Mouse (Mus musculus) neural tube, embryonic 11.5 days (tissue): ENCODE data around the gene Gm48551. TPM values are rescaled to one million over a fixed set of nuclear protein-coding genes. Genes with fewer than 3 reads are reported as not detected.

ENCODE experiments used
- ATAC-seq: fragments of 200-750 bp; cut with Nextera tagmentation; 2 replicates; pipeline ENCODE4 v1.8.0; 2017; ENCODE audit warnings: moderate number of reproducible peaks, mild to moderate bottlenecking, moderate TSS enrichment, moderate library complexity; ENCODE audit not compliant: insufficient read depth, low FRiP score, low TSS enrichment
- DNase-seq: peaks from one replicate; pipeline ENCODE4 v3.0.0-alpha.2; 2015; ENCODE audit warnings: low spot score
- H3K27ac ChIP-seq: fragments of 300-500 bp; sonication (generic); 2 replicates; pipeline ENCODE4 v1.5.1; 2014; ENCODE audit warnings: low read depth, mild to moderate bottlenecking, low read length
- H3K27me3 ChIP-seq: fragments of 300-500 bp; sonication (generic); 2 replicates; pipeline ENCODE4 v1.6.1; 2014; ENCODE audit warnings: mild to moderate bottlenecking, low read length, mixed read lengths; ENCODE audit not compliant: control insufficient read depth, insufficient read depth
- H3K36me3 ChIP-seq: fragments of 300-500 bp; sonication (generic); 2 replicates; pipeline ENCODE4 v1.6.1; 2014; ENCODE audit warnings: mild to moderate bottlenecking, low read length, moderate library complexity, mixed read lengths; ENCODE audit not compliant: control insufficient read depth, insufficient read depth
- H3K4me1 ChIP-seq: fragments of 300-500 bp; sonication (generic); 2 replicates; pipeline ENCODE4 v1.6.1; 2014; ENCODE audit warnings: low read length, mixed read lengths; ENCODE audit not compliant: control insufficient read depth, insufficient read depth
- H3K4me2 ChIP-seq: fragments of 300-500 bp; sonication (generic); 2 replicates; pipeline ENCODE4 v1.6.1; 2014; ENCODE audit warnings: low read depth, mild to moderate bottlenecking, moderate library complexity
- H3K4me3 ChIP-seq: fragments of 300-500 bp; sonication (generic); 2 replicates; pipeline ENCODE4 v1.5.1; 2014; ENCODE audit warnings: low read depth, low read length
- H3K9ac ChIP-seq: fragments of 300-500 bp; sonication (generic); 2 replicates; pipeline ENCODE4 v1.6.1; 2014; ENCODE audit warnings: mild to moderate bottlenecking, low read length
- H3K9me3 ChIP-seq: fragments of 300-500 bp; sonication (generic); 2 replicates; pipeline ENCODE4 v1.6.1; 2016; ENCODE audit warnings: low read length; ENCODE audit not compliant: control insufficient read depth
- WGBS: fragments of 180-500 bp; shearing (Covaris S2); extraction: QIAGEN DNeasy Blood & Tissue Kit; methylation state at CpG from one replicate; pipeline ENCODE4 v1.1.7; 2014; 5-methylcytosine and 5-hydroxymethylcytosine counted together
- polyA plus RNA-seq: library from polyadenylated mRNA; unstranded; fragments of >200 nt; fragmentation: Nextera tagmentation; extraction: Ambion mirVana; gene quantifications from 2 replicates; pipeline ENCODE4 v1.2.1, GENCODE M21; 2014

Gene Gm48551
- polyA plus RNA-seq, 1 experiment from 2014 or later = 1.7 TPM

DNA sequence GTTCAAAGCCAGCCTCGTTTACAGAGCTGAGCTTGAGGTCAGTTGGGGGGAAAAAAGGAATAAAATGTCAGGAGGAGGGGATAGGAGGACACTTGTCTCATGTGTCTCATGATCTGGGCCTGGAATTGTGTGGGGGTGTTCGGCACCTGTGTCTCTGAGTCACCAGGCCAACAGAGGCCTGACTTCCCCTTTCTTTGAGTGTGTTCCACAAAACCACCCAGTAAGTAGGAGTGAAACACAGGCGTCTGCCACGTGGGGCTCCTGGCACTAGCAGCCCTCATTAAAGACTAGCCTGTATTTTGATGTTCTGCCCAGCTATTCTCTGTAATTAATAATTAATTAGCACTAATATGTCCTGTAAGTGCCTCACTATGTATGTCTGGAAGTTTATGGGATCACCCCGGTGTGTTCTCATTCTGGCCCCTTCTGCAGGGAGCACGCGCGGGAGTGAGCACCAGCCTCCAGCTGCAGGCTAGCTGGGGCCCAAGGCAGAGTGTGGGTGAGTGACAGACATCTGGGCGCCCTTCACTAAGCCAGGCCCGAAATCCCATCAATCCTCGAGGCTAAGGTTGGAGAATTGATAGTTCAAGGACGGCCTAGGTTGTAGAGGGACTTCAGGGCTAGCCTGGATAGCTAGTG, 27.8 kb upstream of the Gm48551 start:
- Histone ChIP-seq H3K4me3 (no peak overlapping the region), H3K27ac (no peak overlapping the region), H3K4me1 (peaks cover 16% of the 10 kb centered on the region)

GRCm38 (mm10) chr10:81356991-81357844, 27.0 kb upstream of the Gm48551 start, which contains the start of gene Mfsd12:
Gene Mfsd12 (plus strand): TSS chr10:81357491.
- Histone ChIP-seq H3K4me3 (peak within 1 kb of the TSS; percentile 67), H3K9me3 (no peaks in the 10 kb centered on the region), H3K9ac (peak within 1 kb of the TSS; percentile 80), H3K4me2 (peak within 1 kb of the TSS; percentile 99), H3K36me3 (no peaks in the 10 kb centered on the region), H3K27ac (0 out of 2 replicates have a peak within 1 kb of the TSS, but pooled peaks have one; percentile 10), H3K27me3 (no peaks in the 10 kb centered on the region), H3K4me1 (peaks cover 16% of the 10 kb centered on the region)
- ATAC-seq (peak; percentile 87), DNase-seq (peak; percentile 91)
- 2% methylated on average over 77 of the region's 79 CpGs for WGBS

More for the DNA sequence above, 27.8 kb upstream of the Gm48551 start:
- H3K9me3 ChIP-seq = no peaks in the 10 kb centered on the region
- 56% methylated on average over 12 of the region's 12 CpGs for WGBS
- peak overlapping the region; percentile 99 for H3K4me2 ChIP-seq
- ATAC-seq = no peak
- no peak overlapping the region for H3K9ac ChIP-seq
- no peaks in the 10 kb centered on the region for H3K27me3 ChIP-seq
- no peak for DNase-seq
- no peaks in the 10 kb centered on the region for H3K36me3 ChIP-seq

DNA sequence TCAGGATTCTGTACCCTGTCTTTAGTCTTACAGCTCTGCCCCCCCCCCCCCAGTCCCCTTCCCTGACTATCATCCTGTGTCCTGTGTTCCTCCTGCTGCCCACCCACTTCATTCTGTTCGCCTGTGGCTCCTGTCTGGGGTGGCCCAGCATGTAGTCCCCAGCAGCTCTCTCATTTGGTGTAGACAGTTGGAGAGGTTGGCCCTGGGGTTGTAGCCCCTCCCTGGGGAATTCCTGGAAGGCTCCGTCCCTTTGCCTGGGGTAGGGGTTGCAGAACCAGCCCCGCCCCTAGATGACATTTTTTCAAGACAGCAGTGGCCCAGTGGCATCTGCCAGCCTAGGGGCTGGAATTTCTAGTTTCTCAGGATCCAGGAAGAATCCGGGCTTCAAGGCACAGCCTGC, 26.1 kb upstream of the Gm48551 start:
- DNase-seq (no peak), ATAC-seq (no peak)
- H3K9me3 ChIP-seq = no peaks in the 10 kb centered on the region
- H3K4me2 ChIP-seq = peak overlapping the region; percentile 99
- no peaks in the 10 kb centered on the region for H3K36me3 ChIP-seq
- H3K27me3 ChIP-seq = no peaks in the 10 kb centered on the region
- H3K27ac ChIP-seq = no peak overlapping the region
- peaks cover 18% of the 10 kb centered on the region for H3K4me1 ChIP-seq
- WGBS = 37% methylated on average over 4 of the region's 4 CpGs
- H3K4me3 ChIP-seq = peak overlapping the region; percentile 67
- peak overlapping the region; percentile 80 for H3K9ac ChIP-seq

DNA sequence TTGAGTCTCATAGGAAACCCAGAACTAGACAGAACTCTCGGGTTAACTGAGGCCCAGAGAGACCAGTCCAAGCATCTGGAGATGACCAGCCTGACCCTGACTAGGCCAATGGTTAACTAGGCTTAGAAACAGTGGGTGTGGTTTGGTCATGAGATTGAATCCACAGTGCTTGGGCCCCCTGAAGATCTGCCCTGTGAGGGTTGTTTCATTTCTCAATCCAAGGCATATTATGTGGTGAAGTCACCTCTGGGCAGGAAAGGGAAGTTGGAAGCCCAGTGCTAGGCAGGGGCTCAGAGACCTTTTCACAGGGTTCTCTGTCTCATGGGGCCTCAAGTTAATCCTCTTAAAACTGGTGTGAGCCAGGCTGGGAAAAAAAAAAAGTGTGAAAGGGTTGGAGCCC, 25.4 kb upstream of the Gm48551 start:
- H3K4me3 ChIP-seq = no peak overlapping the region
- H3K9ac ChIP-seq = no peak overlapping the region; the same call in 1 of the 2 replicates
- ATAC-seq (no peak), DNase-seq (no peak)
- H3K27ac ChIP-seq = no peak overlapping the region
- no peaks in the 10 kb centered on the region for H3K36me3 ChIP-seq
- 62% methylated on average over 1 of the region's 1 CpGs for WGBS
- H3K9me3 ChIP-seq = no peaks in the 10 kb centered on the region
- peak overlapping the region; percentile 99; the same call in 1 of the 2 replicates for H3K4me2 ChIP-seq
- peaks cover 25% of the 10 kb centered on the region for H3K4me1 ChIP-seq
- peaks cover 3% of the 10 kb centered on the region for H3K27me3 ChIP-seq

DNA sequence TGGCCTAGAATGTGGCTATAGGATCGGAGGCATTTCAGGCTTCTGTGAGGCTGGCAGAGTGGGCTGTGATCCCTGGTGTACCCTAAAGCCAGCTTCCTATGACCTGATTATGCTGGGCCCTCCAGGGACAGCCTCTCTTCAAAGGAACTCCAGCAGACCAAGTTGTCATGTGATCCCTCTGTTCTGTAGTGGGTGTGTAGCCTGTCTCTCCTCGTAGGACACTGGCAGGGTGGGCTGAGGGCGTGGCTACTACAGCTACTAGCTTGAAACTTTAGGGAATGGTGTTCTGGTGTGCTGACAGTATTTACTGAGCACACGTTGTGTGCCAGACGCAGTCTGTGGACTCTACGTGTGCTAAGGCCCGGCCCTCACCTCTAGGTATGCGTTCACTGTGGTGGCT, 23.5 kb upstream of the Gm48551 start:
- Histone ChIP-seq H3K4me1 (peaks cover 43% of the 10 kb centered on the region), H3K36me3 (no peaks in the 10 kb centered on the region), H3K4me3 (no peak overlapping the region), H3K9me3 (no peaks in the 10 kb centered on the region), H3K4me2 (no peak overlapping the region), H3K27ac (no peak overlapping the region), H3K9ac (no peak overlapping the region), H3K27me3 (peaks cover 15% of the 10 kb centered on the region)
- WGBS = 75% methylated on average over 8 of the region's 8 CpGs
- ATAC-seq (no peak), DNase-seq (no peak)

DNA sequence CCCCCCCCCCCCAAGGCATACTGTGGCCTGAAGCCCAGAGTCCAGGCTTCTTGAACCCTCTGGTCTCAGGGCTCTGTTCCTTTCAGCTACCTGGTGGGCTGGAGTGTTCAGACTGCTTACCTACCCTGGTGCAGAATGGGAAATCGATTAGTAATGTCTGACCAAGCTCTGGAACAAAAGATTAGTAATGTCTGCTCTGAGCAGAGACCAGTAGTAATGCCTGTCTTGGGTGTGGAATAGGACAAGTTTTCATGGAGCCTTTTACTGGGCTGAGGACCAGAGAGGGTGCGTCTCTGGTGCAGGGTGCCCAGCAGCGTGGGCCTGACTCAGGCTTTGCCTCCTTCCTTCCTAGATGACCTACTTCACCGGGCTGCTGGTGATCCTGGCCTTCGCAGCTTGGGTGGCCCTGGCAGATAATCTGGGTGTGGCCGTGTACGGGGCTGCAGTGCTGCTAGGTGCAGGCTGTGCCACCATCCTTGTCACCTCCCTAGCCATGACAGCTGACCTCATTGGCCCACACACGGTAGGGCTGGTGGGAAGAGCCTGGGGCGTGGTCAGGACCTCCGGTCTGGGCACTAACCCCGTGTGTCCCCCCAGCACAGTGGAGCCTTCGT, 21.8 kb upstream of the Gm48551 start:
- DNase-seq (no peak), ATAC-seq (no peak)
- Histone ChIP-seq H3K4me3 (no peak overlapping the region), H3K27me3 (peaks cover 15% of the 10 kb centered on the region), H3K4me2 (no peak overlapping the region), H3K4me1 (peaks cover 46% of the 10 kb centered on the region), H3K36me3 (peaks cover 10% of the 10 kb centered on the region), H3K9ac (no peak overlapping the region), H3K27ac (no peak overlapping the region), H3K9me3 (no peaks in the 10 kb centered on the region)
- WGBS = 80% methylated on average over 12 of the region's 12 CpGs

GRCm38 (mm10) chr10:81363436-81364346, 20.6 kb upstream of the Gm48551 start:
- H3K27ac ChIP-seq = no peak overlapping the region
- ATAC-seq = no peak
- peaks cover 34% of the 10 kb centered on the region for H3K4me1 ChIP-seq
- H3K36me3 ChIP-seq = peaks cover 20% of the 10 kb centered on the region
- H3K27me3 ChIP-seq = peaks cover 15% of the 10 kb centered on the region
- DNase-seq = peak; percentile 31
- 7% methylated on average over 54 of the region's 54 CpGs for WGBS
- no peaks in the 10 kb centered on the region for H3K9me3 ChIP-seq
- peak overlapping the region; percentile 50 for H3K4me2 ChIP-seq
- peak overlapping the region; percentile 21 for H3K4me3 ChIP-seq
- H3K9ac ChIP-seq = peak overlapping the region; percentile 37

- peak overlapping the region; percentile 37; the same call in 1 of the 2 replicates for H3K9ac ChIP-seq
- peaks cover 15% of the 10 kb centered on the region for H3K27me3 ChIP-seq
- ATAC-seq = 0 out of 2 replicates have a peak, but pooled peaks have one; percentile 6
- H3K9me3 ChIP-seq = no peaks in the 10 kb centered on the region
- no peak overlapping the region for H3K27ac ChIP-seq
- peaks cover 22% of the 10 kb centered on the region for H3K36me3 ChIP-seq
- H3K4me3 ChIP-seq = peak overlapping the region; percentile 15
- peak overlapping the region; percentile 50 for H3K4me2 ChIP-seq
- peaks cover 30% of the 10 kb centered on the region for H3K4me1 ChIP-seq
- 12% methylated on average over 27 of the region's 28 CpGs for WGBS
- no peak for DNase-seq
Observed at GRCm38 (mm10) chr10:81364666-81365065, 19.6 kb upstream of the Gm48551 start.
